Mouse (Mus musculus): ENCODE data around the gene Gm20388.

Gm20388 gene

GRCm38 (mm10) chr8:120630848-120631247 lies 720.2 kb downstream of the Gm20388 start:
- DNase-seq (ENCODE audit: low spot score in 2 of 2): no peak

GRCm38 (mm10) chr8:120631441-120632375 lies 721.1 kb downstream of the Gm20388 start:
- DNase-seq (ENCODE audit: low spot score in 2 of 2): no peak

- no peak for DNase-seq (ENCODE audit: low spot score in 2 of 2)
Measured at GRCm38 (mm10) chr8:120632969-120633664, 722.5 kb downstream of the Gm20388 start.

GRCm38 (mm10) chr8:120633665-120634271 lies 723.1 kb downstream of the Gm20388 start:
- DNase-seq (ENCODE audit: low spot score in 2 of 2): no peak

GRCm38 (mm10) chr8:120634329-120634839 lies 723.7 kb downstream of the Gm20388 start:
- peak; percentile 23 to 72 for DNase-seq (ENCODE audit: low spot score in 2 of 2)

- DNase-seq (ENCODE audit: low spot score in 2 of 2): no peak
Measured at GRCm38 (mm10) chr8:120641245-120641644, 730.6 kb downstream of the Gm20388 start.

- no peak for DNase-seq (ENCODE audit: low spot score in 2 of 2)
Measured at GRCm38 (mm10) chr8:120642031-120642662, 731.5 kb downstream of the Gm20388 start.

- DNase-seq (ENCODE audit: low spot score in 2 of 2): no peak
Measured at GRCm38 (mm10) chr8:120644663-120645062, 734.0 kb downstream of the Gm20388 start.

GRCm38 (mm10) chr8:120647532-120647931 lies 736.9 kb downstream of the Gm20388 start, which contains the start of gene 1190005I06Rik:
Gene 1190005I06Rik (minus strand): TSS chr8:120647632.
- DNase-seq (ENCODE audit: low spot score in 2 of 2): no peak

- no peak for DNase-seq (ENCODE audit: low spot score in 2 of 2)
Measured at GRCm38 (mm10) chr8:120656322-120657052, 745.8 kb downstream of the Gm20388 start.

GRCm38 (mm10) chr8:120657415-120657814 lies 746.8 kb downstream of the Gm20388 start:
- DNase-seq (ENCODE audit: low spot score in 2 of 2): no peak

- no peak for DNase-seq (ENCODE audit: low spot score in 2 of 2)
Measured at GRCm38 (mm10) chr8:120664566-120664965, 753.9 kb downstream of the Gm20388 start.

GRCm38 (mm10) chr8:120665726-120666455 lies 755.2 kb downstream of the Gm20388 start:
- DNase-seq (ENCODE audit: low spot score in 2 of 2): peak in 1 of 2 experiments; percentile 45

- DNase-seq (ENCODE audit: low spot score in 2 of 2): no peak
Measured at GRCm38 (mm10) chr8:120666807-120667470, 756.3 kb downstream of the Gm20388 start.

- DNase-seq (ENCODE audit: low spot score in 2 of 2): peak; percentile 94 to 97
Measured at GRCm38 (mm10) chr8:120667561-120668373, 757.1 kb downstream of the Gm20388 start, which contains the start of the genes Gm27021 and Cox4i1. Gene Gm27021 (minus strand): TSS chr8:120668079. Gene Cox4i1 (plus strand): TSS chr8:120668222.

- no peak for DNase-seq (ENCODE audit: low spot score in 2 of 2)
Measured at GRCm38 (mm10) chr8:120668374-120668905, 757.8 kb downstream of the Gm20388 start, which contains the start of gene Emc8. Gene Emc8 (minus strand): TSS chr8:120668573.

- no peak for DNase-seq (ENCODE audit: low spot score in 2 of 2)
Measured at GRCm38 (mm10) chr8:120671775-120672174, 761.1 kb downstream of the Gm20388 start.

GRCm38 (mm10) chr8:120672626-120673229 lies 762.1 kb downstream of the Gm20388 start:
- DNase-seq (ENCODE audit: low spot score in 2 of 2): no peak
